Comparison of ENCODE assay signal across 7 mouse cellular contexts in the genomic region with DNA sequence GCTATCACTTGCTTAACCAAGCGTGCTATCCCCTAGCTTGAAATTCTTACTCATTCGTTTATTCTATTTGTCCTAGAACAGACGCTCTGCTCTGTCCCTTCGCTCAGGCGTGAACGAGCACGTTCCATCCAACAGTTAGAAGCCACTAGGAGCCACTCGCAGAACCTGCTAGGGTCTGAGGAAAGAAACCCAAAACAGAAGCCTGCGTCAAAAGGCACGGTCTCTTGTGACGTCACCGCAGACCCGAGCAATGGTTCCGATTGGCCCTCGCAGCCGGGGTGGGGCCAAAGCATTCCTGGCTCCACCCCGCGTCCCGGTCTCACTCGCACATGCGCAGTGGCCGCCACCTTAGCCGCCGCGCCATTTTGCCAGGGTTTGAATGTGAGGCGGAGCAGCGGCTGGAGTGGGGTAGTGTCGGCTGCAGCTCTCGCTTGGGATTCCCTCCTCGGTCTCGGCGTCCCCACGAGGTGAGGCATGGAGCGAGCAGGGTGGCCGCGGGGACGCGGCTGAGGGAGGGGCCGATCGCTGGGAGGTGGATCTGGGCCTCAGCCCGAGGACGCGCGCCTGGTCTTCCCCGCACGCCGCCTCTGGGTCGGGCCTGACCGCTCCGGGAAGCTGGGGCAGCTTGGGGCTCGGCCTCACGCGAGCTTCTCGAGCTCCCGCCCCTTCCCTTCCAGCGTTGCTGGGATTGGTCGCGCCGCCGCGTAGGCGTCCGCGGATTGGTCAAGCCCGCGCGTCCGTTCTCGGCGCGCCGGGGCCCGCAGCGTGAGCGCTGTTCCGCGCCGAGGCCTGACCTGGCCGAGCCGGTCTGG. TPM values are rescaled to one million over a fixed set of nuclear protein-coding genes. Genes with fewer than 3 reads are reported as not detected.
DNase-seq lines count a peak whose midpoint lies in the region; ATAC-seq lines count a peak whose summit lies in the region.

Gene Cse1l, plus strand, starts transcription at position 330 of the 812 bp plus-strand sequence.

- H3K27ac ChIP-seq in embryonic facial prominence, embryonic 12.5 days, result peak within 1 kb of the TSS; percentile 95
- peak within 1 kb of the TSS; percentile 95 for H3K27ac ChIP-seq in limb, embryonic 11.5 days (replicated peaks; ENCODE audit: low read depth, low read length)
- peak within 1 kb of the TSS; percentile 97 for H3K27ac ChIP-seq in midbrain, embryonic 14.5 days (replicated peaks; ENCODE audit: low read depth, low read length)

- no peaks in the 10 kb centered on the region for H3K27me3 ChIP-seq in embryonic facial prominence, embryonic 12.5 days
- no peaks in the 10 kb centered on the region for H3K27me3 ChIP-seq in limb, embryonic 11.5 days (ENCODE audit: control insufficient read depth, insufficient read depth, low read length)
- H3K27me3 ChIP-seq in midbrain, embryonic 14.5 days (ENCODE audit: control insufficient read depth, insufficient read depth, low read length), result no peaks in the 10 kb centered on the region

- peak within 1 kb of the TSS; percentile 99 for H3K4me2 ChIP-seq in embryonic facial prominence, embryonic 12.5 days (replicated peaks)
- peak within 1 kb of the TSS; percentile 95 for H3K4me2 ChIP-seq in limb, embryonic 11.5 days (ENCODE audit: low read depth, severe bottlenecking)
- H3K4me2 ChIP-seq in midbrain, embryonic 14.5 days (ENCODE audit: low read length), result peak within 1 kb of the TSS; percentile 87

- H3K9ac ChIP-seq in embryonic facial prominence, embryonic 12.5 days, result peak within 1 kb of the TSS; percentile 75
- peak within 1 kb of the TSS; percentile 95 for H3K9ac ChIP-seq in limb, embryonic 11.5 days (ENCODE audit: low read length)
- H3K9ac ChIP-seq in midbrain, embryonic 14.5 days (replicated peaks; ENCODE audit: low read length), result peak within 1 kb of the TSS; percentile 75

- DNase-seq in adrenal gland, postnatal 25 days, result peak; percentile 98
- peak; percentile 100 for DNase-seq in heart, adult 11 months
- DNase-seq in kidney, adult 18-20 months, result peak; percentile 97
- peak; percentile 100 for DNase-seq in limb, embryonic 11.5 days (ENCODE audit: low spot score)
- DNase-seq in midbrain, embryonic 14.5 days, result peak; percentile 100
- peak; percentile 95 to 96 for DNase-seq in spleen, adult 18-20 months

- under 1% methylated on average over 80 of the region's 80 CpGs for WGBS in embryonic facial prominence, embryonic 12.5 days
- under 1% methylated on average over 80 of the region's 80 CpGs for WGBS in limb, embryonic 11.5 days
- under 1% methylated on average over 80 of the region's 80 CpGs for WGBS in midbrain, embryonic 14.5 days

- H3K4me3 ChIP-seq in embryonic facial prominence, embryonic 12.5 days, result peak within 1 kb of the TSS; percentile 74
- peak within 1 kb of the TSS; percentile 92 for H3K4me3 ChIP-seq in limb, embryonic 11.5 days (ENCODE audit: low read depth, low read length)
- peak within 1 kb of the TSS; percentile 91 for H3K4me3 ChIP-seq in midbrain, embryonic 14.5 days (replicated peaks; ENCODE audit: low read depth, low read length)

- no peaks in the 10 kb centered on the region for H3K9me3 ChIP-seq in embryonic facial prominence, embryonic 12.5 days
- H3K9me3 ChIP-seq in limb, embryonic 11.5 days (ENCODE audit: control insufficient read depth, low read length), result no peaks in the 10 kb centered on the region
- no peaks in the 10 kb centered on the region for H3K9me3 ChIP-seq in midbrain, embryonic 14.5 days (ENCODE audit: control insufficient read depth, low read length)

- H3K36me3 ChIP-seq in embryonic facial prominence, embryonic 12.5 days, result peaks cover 9% of the 10 kb centered on the region
- H3K36me3 ChIP-seq in limb, embryonic 11.5 days (ENCODE audit: control insufficient read depth, insufficient read depth, low read length), result 0 out of 2 replicates have a peak, but pooled peaks cover 1% of the 10 kb centered on the region
- no peaks in the 10 kb centered on the region for H3K36me3 ChIP-seq in midbrain, embryonic 14.5 days (ENCODE audit: control insufficient read depth, insufficient read depth, low read length)

- peaks cover 9% of the 10 kb centered on the region for H3K4me1 ChIP-seq in embryonic facial prominence, embryonic 12.5 days
- peaks cover 9% of the 10 kb centered on the region for H3K4me1 ChIP-seq in limb, embryonic 11.5 days (ENCODE audit: control insufficient read depth, insufficient read depth, low read length)
- peaks cover 11% of the 10 kb centered on the region for H3K4me1 ChIP-seq in midbrain, embryonic 14.5 days (ENCODE audit: control insufficient read depth, insufficient read depth, low read length)

- ATAC-seq in embryonic facial prominence, embryonic 12.5 days (ENCODE audit: insufficient number of reproducible peaks, insufficient read depth, low FRiP score, low TSS enrichment), result peak; percentile 96
- peak; percentile 96 for ATAC-seq in limb, embryonic 11.5 days (ENCODE audit: insufficient number of reproducible peaks, low FRiP score, low TSS enrichment, low read depth)
- ATAC-seq in midbrain, embryonic 14.5 days (ENCODE audit: low FRiP score, low TSS enrichment), result peak; percentile 96

RNA-seq across cellular contexts. Expression of gene Cse1l, which starts in this region (rescaled TPM):
- 67.6 and 83.7 TPM in 2 replicates for total RNA-seq in adrenal gland, postnatal 25 days (2021)
- 152 and 164 TPM in 2 replicates for polyA plus RNA-seq in embryonic facial prominence, embryonic 12.5 days (2016; fragmentation: Nextera tagmentation; extraction: Ambion mirVana)
- polyA plus RNA-seq in limb, embryonic 11.5 days (2014; fragmentation: Nextera tagmentation; extraction: Ambion mirVana), result 224 and 226 TPM in 2 replicates
- 100 and 128 TPM in 2 replicates for polyA plus RNA-seq in midbrain, embryonic 14.5 days (2014; fragmentation: Nextera tagmentation; extraction: Ambion mirVana)

Comparison
In these comparisons a context has a peak if more than half of its experiments do, and no peak if none do; other contexts are left out.
1. Peak in every context shown above with its lines: DNase-seq, ATAC-seq, H3K4me3 ChIP-seq and H3K27ac ChIP-seq.